Mouse (Mus musculus) cerebellum, adult 11 months (tissue): ENCODE data around the gene Haghl.
A peak's percentile ranks its signal among the peaks of the same experiment; 100 is the strongest.

Source experiments
- DNase-seq: peaks from one replicate; pipeline ENCODE4 v3.0.0; 2022

The Haghl gene

DNA sequence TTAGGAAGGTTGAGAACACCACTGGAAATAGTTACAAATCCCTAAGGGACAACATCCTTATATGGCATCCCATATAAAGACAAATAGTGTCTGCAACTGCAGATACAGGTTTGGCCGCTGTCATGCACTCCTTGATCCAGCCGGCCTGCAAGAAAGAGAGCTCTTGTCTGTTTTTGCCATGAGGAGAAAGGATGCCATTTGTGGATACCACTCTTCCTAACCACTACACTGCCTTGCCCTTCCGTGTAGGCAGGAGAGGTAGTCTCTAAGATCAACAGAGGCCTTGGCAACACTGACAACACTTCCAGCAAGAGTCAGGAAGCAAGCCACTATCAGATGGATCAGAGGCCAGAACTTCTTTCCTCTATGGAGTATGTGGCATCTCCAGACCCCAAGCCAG, 807 bp upstream of the Haghl start, which contains the start of gene Ccdc78:
Gene Ccdc78, plus strand, starts transcription at position 301 of the 400 bp plus-strand sequence.
- DNase-seq, result peak; percentile 8

DNA sequence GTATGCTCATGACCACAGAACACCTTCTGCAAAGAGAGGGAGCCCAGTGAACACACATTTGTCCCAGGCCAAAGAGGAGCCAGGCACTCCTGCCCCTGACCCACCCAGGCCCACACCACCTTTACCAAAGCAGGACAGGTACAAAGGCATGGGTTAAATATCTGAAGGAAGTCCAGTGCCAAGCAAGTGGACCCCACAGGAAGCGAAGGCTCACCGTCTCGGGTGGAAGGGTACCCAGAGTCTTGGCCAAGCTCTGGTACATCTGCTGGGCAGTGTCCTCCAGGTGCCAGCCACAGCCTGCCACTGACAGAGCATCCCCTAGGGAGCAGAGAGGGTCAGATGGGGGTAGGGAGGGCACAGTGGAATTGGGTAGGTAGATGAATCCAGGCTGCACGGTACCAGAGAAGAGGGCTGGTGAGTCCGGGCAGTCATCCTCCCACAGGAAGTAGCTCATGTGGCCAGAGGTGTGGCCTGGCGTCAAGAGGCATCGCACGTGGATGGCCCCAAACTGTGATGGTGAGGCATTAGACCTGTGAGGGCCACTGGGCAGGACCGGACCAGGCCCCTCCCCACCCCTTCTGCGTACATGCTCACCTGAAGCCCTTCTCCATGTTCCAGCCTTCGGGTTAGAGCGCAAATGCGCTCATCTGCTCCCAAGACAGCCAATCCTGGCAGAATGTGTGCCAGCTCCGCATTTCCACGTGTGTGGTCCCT, 1.5 kb downstream of the Haghl start:
- peak; percentile 33 for DNase-seq

DNA sequence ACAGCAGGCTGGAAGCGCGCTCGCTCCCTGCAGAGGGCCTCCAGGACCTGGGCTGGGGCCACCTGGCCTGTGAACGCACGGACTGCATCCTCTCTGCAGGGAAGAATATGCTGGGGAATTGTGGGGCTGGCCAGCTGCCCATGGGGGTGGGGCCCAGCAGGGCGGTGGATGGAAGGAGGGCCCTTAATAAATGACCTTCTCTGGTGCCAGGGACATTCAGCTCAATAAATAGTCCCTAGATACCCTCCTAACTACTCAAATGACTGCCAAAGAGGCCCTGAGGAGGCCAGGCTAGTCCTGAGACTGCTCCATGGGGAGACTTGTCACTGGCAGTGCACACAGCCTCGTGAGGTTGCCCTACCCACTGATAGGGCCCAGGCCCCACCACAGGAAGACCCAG, 2.4 kb downstream of the Haghl start:
- DNase-seq, result peak; percentile 60

DNA sequence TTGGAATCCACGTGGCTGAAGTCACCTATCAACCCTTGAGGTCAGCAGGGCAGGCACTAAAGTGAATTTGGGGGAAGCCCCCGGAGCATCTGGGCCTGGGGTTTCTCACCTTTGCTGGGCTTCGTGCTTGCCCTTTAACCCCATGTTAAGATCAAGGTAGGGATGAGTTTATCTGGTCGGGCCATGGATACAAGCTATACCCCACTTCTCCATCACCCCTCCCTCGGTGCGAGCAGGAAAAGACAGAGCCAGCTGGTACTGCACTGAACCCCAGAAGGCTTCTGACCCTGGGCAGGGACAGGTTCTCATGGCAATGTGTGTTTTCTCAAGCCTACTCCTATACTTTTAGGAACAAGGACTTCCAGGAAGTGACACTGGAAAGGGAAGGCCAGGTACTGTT, 4.1 kb downstream of the Haghl start:
- no peak for DNase-seq

DNA sequence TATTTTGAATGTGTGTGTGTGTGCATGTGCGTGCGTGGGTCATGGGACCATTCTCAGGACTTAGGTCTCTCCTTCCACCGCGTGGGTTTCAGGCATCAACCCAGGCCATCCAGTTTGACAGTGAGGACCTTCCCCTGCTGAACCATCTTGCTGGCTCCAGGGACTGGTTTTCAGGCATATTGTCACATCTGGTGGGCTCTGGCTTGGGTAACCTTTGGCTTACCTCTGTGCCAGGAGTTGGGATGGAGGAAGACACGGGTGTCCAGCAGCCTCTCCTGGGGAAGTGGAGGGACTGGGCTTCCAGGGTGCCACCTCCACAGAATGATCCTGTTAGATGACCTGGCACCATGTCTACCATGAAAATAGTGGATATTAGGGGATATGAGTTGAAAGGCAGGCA, 7.5 kb downstream of the Haghl start:
- peak; percentile 4 for DNase-seq

DNA sequence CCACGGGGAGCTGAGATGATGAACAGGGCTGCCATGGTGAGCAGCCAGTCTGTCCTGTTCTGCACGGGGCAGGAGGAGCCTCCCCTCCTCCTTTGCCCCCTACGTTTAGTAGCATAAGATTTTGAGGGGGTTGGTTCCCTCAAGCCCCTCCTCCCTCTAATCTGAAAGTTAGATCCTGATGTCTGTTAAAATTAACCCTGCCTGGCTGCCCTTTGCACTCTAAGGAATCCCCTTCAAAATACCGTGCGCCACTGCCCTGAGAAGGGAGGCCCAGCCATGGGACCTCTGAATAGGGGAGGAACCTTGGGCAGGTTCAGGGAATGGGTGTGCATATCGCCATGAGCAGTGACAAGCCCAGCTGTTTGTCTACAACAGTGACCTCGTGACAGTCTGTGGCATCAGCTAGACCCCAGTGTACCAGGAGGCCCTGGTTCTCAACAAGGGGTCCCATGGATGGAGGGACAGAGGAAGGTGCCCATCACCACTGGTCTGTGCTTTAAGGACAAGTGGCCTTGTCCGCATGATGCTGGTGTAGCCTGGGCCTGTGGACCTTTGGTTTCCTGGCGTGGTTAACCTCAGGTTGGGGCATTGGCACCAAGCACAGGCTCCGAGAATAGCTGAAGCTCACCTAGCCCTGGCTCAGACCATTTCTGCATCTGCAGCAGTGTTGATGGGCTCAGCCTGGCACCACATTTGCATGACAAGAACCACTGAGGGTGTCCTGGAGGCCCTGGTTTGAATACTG, 10.0 kb downstream of the Haghl start:
- peak; percentile 6 for DNase-seq

DNA sequence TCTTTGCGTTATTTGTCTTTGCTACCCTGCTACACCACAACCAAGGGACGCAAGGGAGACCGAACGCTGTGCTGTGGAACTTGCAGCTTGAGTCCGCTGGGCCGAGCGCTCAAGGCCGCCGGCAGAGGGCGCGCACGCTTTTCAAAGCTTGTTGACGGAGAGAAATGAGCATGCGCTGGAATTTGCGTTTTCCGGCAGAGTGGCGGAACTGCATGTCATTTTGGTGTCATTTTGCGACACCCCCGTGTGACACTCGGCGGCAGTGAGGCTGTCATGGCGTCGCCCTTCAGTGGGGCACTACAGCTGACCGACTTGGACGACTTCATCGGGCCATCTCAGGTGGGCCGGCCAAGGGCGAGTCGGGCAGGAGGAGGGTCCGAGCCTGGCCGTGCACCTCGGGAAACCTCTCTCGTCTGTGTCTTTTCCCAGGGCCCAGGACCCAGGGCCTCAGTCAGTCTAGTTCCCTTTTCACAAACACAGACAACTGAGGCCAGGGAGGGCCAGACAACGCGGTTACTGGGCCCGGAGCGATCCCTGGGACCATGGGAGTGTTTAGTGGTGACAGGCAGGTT, 11.8 kb downstream of the Haghl start, which contains the start of gene Narfl:
Gene Narfl, plus strand, starts transcription at position 228 of the 572 bp plus-strand sequence.
- DNase-seq, result peak; percentile 97

DNA sequence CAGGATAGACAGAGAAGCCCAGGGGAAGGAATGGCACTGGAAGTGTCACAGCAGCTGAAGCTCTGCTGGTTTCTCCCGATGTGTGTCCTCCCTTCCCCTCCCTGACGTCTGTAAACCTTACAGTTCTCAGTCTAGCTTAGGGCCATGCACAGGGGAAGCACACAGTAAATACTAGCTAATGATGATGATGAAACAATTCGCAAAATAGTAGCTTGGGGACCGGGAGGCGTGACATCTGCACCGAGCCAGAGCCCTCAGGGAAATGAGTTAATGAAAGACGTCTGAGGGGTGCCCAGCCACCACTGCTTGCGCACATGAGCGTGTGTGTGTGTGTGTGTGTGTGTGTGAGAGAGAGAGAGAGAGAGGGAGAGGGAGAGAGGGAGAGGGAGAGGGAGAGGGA, 16.1 kb downstream of the Haghl start:
- DNase-seq, result no peak

DNA sequence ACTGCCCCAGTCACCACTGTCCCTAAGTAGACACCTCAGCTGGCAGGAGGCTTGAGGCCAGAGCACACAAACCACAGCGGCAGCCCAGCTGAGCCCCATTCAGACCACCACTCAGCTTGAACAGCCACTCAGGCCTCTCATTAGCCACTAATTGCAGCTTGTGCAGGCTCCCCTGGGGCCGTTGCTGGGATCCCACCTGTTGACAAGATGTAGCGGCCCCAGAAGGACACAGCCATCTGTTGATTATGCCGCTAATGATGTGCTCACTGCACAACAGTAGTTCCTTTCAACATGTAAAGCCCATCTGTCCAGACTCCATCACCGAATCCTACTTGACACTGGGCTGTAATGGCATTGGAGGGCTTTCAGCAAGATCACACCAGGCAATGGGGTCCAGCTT, 19.6 kb downstream of the Haghl start:
- no peak for DNase-seq

DNA sequence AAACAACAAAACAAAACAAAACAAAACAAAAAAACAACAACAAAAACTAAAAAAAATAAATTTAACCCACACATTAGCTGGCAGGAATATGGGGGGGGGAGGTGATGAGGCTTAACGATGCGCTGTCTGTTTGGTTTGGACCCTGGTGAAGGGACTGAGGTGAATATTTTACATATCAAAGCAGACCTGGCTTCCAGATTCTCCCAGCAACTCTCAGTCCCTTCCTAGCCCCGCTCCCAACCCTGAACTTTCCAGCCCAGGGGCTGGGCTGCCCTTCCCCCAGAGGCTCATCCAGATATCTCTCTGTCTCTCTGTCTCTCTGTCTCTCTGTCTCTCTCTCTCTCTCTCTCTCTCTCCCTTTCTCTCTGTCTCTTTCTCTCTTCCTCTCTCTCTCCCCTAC, 22.9 kb downstream of the Haghl start:
- DNase-seq, result no peak

DNA sequence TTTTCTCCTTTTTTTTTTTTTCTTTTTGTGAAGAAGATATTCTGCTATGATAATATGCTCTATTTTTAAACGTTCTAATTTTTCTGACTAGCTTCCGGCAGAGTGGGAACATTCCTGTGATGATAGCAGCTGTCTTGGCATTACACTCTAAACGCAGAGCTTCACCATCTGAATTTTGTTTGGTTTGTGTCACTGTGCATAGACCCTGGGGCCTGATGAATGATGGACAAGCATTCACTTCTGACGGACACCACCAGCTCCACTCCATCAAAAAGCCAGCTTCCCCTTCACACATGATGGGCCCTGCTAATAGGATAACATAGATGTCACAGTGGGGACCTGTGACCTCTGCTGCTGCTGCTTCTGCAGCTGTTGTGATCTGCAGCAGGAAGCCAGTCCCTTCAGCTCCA, 23.9 kb downstream of the Haghl start:
- DNase-seq, result no peak

DNA sequence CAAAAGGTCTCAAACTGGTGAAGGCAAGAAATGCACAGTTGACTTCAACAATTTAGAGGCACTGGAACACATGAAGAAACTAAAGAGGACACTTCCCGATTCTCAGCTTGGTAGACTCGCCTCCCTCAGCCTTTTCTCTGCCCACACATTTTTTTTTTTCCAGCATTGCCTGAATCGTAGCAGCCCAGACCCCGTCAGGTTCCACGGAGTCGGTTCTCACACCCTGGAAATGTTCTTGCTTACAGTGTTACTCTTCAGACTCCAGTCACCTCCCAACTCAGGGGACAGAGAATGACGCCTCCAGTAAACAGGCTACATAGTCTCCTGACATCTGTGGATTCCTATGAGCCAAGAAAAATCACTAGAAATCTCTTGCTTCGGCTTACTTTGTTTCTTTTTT, 25.3 kb downstream of the Haghl start:
- DNase-seq, result no peak

DNA sequence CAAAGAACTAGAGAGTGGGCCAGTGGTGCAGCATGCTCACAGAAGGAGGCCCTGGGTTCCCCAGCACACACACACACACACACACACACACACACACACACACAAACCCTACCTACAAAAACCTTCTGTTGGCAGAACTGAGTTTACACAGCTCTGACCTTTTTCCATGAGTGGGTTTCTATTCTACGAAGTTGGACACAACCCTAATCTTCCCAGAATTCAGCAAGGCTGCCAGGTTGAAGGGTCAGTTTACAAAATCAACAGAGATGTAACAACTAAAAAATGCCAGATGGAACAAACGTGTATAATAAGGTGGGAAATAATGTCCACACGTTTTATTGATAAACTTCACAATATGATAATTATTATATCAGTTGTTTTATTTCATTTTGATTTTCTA, 27.8 kb downstream of the Haghl start:
- no peak for DNase-seq

DNA sequence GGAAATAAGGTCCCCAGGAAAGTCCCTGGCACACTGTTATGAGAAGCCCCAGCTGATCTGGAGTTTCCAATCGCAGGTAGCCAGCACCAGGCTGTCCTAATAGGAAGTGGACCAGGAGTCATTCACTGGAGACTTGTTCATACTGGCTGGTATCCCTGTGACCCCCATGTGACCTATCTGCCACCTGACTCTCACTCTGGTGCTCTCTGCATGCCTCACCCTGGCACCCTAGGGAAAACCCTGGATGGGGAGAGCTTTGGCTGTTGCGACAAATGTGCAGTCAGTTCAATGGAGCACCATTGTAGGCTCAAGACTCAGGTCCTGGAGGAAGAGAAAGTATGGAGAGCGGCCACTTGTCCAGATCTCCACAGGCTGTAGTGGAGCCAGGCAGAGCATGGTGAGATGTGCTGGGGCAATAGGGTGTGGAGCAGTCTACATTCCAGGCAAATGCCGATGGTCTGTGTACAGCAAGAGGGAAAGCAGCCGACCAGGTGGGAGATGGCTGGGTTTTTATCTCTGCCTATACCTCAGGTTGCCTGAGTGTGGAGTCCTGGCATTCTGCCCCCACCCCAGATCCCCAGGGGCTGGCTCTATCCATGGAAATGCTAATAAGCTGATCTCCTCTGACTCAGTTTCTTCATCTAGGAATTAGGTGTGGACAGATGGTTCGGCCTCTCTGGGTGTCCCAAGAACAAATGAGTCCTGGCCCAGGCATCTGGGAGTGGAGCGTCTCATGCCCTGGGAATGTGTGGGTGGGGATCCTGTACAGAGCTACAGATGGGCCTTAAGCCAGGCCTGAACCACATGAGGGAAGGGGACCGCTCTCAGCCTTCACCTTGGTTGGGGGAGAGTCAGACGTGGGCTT, 28.9 kb downstream of the Haghl start:
- no peak for DNase-seq

DNA sequence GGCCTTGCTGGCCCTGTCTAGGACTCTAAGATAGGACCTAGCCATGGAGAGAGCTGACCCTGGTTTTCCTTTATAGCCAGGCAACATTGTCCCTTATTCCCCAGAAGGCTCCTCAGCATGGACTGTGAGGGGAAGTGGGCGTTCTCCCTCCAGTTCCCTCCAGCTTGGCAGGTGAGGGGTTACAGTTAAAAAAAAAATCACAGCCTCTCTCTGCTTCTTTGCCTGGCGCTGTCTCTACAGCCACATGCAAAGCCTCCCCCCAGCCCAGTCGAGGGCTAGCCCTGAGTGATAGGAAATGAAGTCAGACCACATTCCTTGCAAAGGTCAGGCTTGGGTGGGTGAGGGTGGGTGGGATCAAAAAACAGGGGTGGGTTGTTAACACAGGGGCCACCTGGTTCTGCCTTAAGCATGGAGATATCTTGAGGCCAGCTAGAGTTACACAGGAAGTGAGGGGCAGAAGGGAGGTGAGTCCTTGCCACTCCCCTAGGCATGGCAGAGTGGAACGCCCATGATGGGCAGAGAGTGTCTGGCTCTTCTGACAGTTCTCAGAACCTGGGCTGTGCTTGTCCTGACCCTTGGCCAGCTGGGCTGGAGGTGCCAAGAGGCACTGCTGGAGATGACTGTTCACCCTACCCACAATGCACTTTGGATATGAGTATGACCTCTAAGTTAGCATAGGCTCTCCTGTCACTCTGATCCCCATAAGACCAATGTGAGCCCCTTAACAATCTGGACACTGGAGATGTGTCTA, 29.7 kb downstream of the Haghl start:
- no peak for DNase-seq

DNA sequence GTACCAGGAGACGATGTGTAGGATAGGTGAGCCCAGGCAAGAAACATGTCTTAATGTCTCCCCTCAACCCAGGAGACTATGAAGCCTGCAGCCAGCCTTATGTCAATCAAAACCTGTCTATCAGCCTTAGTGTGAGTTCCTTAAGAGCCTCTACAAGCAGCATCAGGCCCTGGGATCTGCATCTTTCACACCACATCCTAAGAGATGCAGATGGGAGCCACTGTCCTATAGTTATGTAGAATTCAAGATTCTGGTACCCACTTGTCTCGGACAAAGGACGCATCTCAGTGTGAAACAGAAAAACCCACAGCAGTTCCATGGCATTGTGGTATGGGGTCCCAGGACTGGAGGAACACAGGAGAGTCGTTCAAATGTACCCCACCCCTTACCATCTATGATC, 30.4 kb downstream of the Haghl start:
- no peak for DNase-seq

DNA sequence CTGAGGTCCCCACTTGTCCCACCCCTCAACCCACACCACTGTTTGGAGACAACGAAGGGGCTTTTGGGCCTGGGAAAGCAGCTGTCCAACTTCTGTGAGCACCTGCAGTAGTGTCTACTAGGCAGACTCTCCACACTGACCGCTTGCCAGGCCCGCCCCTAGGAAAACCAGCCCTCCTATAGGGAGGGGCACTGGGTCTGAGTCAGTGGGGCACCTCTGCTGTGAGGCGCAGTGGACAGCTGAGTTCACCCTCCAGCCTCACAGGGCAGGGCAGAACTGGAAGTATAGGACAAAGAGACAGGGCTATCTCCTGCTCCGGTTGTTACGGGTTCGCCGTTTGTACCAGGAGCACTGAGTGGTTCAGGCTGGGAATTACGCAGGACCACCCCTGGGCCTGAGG, 31.2 kb downstream of the Haghl start, which contains the start of gene Msln:
Gene Msln, minus strand, starts transcription at position 138 of the 400 bp plus-strand sequence.
- DNase-seq, result no peak

DNA sequence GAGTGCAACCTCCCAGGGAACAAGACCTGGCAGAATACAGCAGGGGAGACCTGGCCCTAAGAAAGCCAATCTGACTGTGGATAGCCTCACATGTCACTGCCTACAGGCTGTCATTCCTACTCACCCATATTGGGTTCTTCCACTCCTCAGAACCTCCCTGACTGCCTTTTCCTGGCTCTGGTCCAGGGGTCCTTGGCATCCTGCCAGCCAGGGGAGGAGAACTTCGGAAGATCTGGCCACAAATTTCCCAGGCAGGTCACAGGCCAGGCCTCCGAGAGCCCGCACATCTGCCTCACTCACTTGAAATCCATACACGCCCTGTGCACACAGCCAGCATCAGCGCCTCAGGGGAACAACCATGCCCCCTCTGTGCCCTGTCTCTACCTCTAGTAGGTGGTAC, 34.0 kb downstream of the Haghl start:
- DNase-seq, result no peak

DNA sequence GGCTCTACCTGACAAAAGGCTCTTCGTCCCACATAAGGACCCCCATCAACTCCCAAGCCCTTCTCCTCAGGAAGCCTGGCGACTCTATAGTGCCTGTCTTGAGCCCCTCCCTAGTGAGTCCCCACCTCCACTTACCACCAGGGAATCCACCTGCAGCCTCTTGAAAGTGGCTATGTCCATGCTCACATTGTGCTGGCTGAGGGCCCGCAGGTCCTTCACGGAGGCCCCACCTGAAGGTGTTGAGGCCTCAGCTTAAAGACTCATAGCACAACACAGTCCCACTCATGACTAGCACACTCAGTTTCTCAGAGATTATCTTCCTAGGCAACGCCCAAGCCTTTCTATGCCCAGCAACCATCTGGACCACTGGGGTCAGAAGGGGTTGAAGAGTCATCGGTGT, 36.2 kb downstream of the Haghl start:
- DNase-seq, result no peak

DNA sequence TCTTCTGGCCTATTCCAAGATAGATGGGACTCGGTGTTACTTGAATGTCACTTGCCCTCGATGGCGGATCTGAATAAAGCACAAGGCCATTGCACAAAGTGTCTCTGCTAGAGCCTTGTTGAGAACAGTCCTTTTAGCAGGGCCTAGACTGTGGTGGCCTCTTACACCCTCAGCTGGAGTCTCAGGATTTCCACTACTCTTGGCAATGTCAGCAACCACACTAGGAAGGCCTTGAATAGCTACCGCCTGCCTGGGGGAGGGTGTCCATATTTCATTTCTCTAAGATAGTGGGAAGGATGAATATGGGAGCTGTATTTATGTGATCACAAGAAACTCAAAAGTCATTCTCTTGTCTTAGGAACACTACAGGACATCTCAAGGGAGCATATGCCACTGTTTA, 37.2 kb downstream of the Haghl start:
- no peak for DNase-seq

DNA sequence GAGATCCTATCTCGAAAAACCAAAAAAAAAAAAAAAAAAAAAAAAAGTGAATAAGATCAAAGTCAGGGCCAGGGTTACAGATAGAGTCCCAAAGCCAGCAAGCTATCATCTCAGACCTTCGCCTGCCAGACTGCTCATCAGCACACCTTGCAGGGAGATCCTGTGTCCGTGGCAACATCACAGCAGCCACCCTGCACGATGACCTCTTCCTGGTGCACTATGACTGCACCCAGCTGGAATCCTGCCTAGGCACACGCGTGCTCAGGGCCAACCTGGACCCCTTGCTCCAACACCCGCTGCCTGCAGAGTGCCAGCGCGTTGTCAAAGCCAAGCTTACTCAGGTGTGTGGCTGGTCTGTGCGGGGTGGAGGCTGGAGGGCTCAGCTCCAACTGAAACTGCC, 41.2 kb downstream of the Haghl start:
- no peak for DNase-seq

DNA sequence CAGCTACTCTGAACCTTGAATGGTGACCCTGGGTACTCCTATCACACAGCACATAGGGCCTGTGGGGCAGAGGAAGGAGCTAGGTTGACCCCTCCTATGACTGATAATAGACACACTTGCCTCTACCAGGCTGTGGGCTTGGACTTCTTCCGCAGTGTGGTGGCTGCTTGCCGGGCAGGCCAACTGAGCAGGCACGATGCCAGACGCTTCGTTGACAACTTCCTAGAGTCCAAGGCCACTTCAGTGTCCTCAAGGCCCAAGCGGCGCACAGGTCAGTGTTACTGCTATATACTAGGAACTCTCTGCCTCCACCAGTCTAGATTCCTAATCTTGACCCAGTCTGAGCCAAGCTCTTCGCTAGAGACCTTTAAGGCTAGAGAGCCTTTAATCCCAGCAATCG, 41.6 kb downstream of the Haghl start:
- no peak for DNase-seq
